Mouse (Mus musculus) c-Kit-positive CD71-positive TER-119-negative erythroid progenitor cells, embryonic 14.5 days (primary cell): ENCODE data around the gene Apc2.
"Not testable (repeated sequence)": the region's sequence is repeated elsewhere in the genome, so short reads cannot be mapped to it uniquely, and the experiment has no call there.

Experiments
- DNase-seq: peaks from one replicate; pipeline ENCODE4 v3.0.0-alpha.2; 2013; ENCODE audit warnings: low read depth

The Apc2 gene

DNA sequence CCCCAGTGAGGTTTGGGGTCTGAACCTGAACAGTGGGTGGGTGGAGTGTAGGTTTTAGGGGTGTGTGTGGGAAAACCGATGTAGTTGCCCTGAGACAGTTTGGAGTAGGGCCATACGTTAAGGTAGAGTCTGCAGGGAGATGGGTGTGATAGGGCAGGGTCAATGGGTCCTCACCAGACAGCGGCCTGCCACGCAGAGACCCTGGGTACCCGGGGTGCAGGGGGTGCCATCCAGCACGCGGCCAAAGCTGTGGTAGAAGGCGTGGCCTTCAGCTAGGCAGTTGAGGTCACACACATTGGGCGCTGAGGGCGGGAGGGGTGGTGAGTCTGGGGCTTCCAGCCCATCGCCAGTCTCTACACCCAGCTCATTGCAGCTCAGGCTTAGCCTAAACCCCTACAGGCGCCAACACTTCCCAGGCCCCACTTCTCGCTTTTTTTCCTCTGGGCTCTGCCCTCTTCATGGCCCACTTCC lies 47.7 kb downstream of the Apc2 start:
- DNase-seq: no peak

DNA sequence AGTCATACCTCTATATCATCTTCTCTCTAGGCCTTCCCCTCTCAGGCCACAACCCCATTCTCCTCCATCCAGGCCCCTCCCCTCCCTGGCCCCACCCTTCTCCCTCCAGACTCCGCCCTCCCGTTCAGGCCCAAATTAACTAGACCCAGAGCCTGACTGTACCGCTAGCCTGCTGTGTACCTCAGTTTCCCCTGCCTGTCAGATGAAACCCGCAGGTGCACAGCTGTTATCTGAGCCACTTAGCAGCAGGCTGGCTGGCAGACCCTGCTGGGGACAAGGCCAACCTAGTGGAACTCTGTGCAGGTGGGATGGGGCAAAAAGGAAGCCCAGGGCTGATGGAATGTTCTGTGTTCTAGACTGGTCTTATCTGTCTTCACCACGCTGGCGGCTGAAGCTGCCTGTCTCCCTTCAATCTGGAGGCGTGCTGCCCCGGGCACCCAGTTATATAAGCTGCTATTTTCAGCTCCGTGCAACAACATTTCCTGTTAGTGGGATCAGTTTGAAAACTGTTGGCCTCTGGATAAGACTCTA lies 48.4 kb downstream of the Apc2 start:
- DNase-seq: peak; percentile 85

DNA sequence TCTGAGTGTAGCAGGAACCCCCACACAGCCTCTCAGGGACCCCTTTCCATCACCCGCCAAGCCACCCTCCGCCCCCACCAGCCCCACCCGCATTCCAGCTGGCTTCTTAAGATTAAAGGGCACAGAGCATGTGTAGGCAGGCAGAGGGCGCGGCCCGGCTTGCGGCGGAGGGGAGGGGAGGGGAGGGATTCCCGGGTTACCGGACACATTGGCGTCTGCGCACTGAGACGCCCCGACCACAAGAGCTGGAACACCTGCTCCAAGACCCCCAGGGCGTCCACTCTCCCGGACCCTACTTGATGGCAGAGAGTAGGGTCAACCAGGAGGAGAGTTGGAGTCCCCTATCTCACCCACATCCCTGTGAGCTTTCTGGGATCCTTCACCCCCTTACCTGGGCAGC lies 49.3 kb downstream of the Apc2 start:
- DNase-seq: no peak

DNA sequence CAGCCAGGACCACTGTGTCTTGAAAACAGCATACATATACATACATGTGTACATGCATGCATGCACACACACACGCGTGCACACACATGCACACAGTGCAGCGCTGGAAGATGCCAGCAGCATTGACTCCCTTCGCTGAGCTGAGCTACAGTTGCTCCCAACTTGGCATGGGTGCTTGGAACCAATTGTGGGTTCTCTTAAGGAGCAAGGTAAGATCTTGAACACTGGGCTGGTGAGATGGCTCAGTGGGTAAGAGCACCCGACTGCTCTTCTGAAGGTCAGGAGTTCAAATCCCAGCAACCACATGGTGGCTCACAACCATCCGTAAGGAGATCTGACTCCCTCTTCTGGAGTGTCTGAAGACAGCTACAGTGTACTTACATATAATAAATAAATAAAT lies 50.2 kb downstream of the Apc2 start:
- not testable (repeated sequence) for DNase-seq

DNA sequence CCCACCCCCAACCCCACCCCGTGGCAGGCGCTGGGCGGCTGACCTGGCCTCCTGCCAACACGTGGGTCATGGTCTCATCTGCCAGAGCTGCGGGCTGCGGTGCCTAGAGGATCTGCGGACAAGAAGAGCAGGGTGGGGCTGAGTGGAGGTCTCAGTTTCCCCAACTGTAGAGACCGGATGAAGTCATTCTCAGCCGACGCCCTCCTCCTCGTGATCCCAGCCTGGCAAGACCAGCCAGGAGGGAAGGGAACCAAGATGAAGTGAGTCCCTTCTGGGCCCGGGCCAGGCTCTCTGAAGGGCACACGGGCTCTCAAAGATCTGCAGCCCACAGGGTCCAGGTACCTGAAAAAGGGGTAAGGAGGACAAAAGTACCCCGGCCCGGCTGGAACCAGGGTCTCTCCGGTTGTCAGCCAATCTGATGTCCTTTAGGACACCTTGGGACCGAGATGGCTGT lies 51.8 kb downstream of the Apc2 start:
- DNase-seq: no peak

DNA sequence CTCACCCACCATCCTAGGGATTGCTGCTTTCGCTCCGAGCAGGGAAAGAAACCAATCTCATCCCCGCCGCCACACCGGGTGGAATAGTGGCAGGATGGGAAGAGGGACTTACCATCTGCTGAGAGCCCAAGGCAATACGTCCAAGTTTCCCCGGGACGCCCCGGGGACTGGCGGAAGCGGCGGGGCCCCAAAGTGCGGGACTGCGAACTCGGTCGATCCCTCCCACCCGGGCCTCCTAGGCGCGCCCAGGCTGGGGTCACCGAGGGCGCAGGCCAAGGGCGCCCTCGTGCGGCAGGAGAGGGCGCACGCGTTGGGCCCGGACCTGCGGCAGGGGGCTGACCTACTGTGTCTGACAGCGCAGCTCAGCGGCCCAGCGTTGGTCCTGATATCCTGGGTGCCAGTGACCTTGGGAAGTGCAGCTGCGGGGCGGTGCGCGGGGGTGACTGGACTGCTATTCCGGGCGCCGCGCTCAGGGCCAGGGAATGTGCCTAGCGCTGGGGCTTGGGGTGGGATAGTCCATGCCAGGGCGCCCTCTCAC lies 52.5 kb downstream of the Apc2 start, which contains the start of gene Adamtsl5:
Gene Adamtsl5, minus strand, starts transcription at position 169 of the 538 bp plus-strand sequence.
- DNase-seq: peak; percentile 77

DNA sequence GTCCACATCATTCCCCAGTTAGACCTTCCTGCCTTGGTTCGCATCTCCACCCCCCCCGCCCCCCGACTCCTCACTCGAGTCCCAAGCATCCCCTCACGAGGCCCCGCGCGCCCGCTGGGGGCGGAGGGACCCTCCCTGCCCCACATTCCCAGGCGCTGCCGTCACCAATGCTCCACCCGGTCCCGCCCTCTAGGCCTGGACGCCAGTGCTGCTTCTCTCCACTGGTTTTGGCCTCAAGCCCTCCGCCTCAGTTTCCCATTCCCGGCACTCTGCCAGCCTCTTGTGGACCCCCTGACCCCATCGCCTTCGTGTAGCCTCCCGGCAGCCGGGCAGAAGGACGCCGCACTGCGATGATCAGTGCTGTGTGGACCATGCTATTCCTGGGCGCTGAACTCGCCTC lies 53.2 kb downstream of the Apc2 start:
- no peak for DNase-seq

DNA sequence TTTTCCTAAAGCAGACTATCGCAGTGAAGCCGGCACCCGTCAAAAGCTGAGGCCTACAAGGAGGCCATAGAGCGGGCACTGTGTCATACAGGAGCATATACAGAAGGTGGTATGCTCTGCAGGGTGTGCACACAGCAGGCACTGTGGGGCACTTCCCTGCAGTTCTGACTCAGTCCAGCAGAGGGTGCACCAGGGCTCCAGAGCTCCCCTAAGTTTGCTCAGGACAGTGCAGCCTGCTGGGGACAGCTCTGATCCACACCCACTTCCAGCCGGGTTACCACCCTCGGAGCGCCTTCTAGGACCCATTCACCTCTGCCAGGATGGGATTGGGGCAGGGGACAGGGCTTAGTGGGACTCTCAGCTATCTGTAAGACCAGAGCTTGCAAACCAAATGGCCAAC lies 54.5 kb downstream of the Apc2 start:
- peak; percentile 84 for DNase-seq

DNA sequence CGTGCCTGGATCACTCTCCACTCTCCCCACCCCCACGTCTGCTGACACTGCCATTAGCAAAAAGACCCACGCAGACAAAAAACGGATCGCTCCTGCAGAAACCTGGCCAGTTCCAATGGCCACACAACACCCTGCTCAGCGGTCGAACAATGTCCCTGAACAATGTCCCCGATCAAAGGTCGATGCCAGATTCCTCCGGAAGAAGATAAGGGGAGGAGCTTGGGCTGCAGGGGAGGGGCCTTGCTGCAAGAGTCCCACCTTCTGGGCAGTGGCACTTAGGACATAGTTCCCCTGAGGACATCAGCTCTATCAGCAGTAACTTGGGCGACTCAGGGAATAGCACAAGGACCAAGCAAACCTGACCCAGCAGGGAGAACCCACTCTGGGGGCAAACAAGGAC lies 56.1 kb downstream of the Apc2 start:
- DNase-seq: no peak

DNA sequence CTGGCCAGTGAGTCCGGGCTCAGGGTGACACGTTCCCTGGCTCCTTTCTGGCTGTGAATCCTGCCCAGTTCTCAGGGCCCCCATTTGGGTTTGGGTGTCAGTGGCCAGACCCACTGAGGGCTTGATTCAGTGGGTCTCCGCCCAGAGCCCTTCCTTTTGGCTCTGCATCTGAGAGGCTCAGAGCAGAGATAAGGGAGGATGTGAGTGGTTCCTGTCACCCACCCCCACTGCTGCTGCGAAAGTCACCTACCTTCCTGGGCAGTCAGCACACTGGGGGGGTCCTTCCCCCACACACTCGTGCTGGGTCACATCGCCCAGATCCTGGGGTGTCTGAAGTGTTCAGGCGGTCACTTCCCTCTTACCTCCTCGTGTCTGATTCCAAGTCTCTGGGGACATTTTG lies 57.0 kb downstream of the Apc2 start:
- no peak for DNase-seq

DNA sequence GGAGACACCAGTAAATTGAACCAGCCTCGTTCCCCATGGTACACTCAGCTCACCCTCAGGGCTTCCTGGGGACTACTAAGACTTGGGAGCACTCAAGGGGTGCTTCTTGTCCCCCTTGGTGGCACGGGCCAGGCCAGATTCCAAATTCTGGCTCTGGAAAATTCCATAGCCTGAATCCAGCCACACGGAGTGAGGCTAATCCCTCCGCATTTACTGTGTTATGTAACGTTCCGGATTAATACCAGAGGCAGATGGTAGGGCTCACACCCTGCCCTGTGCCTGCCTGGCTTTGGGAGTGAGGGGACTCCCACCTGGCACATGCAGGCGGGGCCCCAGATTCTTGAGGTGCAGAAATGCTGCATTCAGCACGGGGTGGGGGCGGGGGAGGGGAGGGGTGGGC lies 59.7 kb downstream of the Apc2 start:
- DNase-seq: no peak

DNA sequence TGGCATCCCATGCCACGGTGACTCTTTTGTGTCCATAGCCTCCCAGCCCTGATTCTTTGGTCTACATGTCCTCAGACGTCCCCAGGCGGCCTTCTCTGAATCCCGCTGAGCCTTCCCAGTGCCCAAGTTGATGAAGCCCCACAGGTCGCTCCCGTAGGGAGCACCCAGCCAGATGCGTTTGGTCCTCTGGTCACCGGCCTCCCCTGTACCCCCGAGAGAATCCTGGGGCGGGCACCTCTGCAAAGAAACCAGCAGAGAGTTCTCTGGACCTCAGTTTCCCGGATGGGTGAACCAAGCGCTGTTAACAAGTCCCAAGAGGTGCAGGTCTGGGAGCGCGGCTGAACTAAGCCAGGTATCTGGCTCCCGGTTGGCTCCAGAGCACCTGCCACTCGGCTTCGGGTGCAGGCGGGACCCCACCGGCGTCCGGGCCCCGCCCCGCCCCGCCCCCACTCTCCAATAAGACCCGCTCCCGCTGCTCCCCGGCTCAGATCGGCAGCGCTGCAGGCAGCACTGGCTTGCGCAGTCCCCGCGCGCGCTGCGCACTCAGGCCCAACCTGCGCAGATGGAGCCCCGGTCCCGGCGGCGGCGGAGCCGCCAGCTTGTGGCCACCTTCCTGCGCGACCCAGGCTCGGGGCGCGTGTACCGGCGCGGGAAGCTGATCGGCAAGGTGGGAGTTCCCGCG lies 60.4 kb downstream of the Apc2 start, which contains the start of gene Plk5:
Gene Plk5, plus strand, starts transcription at position 459 of the 682 bp plus-strand sequence.
- DNase-seq: no peak

DNA sequence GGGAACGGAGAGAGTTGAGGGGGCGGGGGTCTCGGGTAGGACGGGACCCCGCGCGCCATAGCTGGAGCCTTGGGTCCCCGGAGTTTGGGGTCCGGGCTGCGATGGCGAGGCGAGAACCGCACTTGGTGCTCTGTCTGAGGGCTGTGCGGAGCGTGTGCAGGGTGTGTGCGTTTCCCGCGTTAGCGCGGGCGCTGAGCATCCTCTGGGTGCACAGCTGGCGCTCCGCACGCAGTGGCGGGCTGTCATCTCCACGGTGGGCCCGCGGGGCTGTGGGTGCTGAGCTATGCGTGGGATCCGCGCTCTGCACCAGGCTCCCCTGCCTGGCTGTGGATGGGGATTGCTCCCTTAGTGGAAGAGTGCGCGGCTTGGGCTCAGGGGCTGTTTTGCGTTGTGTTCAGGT lies 61.0 kb downstream of the Apc2 start:
- DNase-seq: no peak

DNA sequence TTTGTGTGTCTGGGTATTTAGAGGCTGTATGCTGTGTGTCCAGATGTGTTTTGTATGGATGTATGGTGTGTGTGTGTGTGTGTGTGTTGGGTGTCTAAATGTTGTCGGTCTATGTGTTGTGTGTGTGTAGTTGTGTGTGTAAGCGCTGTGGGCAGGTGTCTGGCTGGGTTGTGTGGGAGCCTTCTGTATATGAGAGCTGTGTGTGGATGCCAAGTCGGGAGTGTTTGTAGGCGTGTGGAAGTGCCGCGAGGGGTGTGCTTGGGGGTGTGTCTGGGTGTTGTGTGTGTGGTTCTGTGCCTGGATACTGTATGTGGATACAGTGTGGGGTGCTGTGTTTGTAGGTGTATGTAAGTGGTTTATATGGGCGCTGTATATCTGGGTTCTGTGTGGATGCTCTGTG lies 61.6 kb downstream of the Apc2 start:
- DNase-seq: no peak

DNA sequence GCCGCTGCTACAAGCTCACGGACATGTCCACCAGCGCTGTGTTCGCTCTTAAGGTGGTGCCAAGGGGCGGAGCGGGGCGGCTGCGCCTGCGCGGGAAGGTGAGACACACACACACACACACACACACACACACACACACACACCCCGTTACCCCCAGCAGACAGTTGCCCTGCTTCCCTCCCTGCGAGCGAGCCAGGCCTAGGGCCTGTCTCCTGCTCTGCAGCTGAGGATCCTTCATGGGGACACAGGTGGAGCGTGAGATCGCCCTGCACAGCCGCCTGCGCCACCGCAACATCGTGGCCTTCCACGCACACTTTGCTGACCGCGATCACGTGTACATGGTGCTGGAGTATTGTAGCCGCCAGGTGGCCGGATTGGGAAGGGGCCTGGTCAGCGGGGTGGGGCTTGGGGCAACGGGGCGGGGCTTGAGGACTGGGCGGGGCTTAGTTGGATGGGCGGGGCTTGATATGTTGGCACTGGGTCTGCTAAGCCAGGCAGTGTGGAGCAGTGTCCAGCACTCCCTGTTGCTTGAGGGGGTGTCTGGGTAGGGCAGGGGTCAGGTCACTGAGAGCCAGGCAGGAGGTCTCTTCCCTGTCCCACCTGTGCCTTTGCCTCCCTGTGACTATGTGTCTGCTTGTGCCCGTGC lies 62.3 kb downstream of the Apc2 start:
- no peak for DNase-seq

DNA sequence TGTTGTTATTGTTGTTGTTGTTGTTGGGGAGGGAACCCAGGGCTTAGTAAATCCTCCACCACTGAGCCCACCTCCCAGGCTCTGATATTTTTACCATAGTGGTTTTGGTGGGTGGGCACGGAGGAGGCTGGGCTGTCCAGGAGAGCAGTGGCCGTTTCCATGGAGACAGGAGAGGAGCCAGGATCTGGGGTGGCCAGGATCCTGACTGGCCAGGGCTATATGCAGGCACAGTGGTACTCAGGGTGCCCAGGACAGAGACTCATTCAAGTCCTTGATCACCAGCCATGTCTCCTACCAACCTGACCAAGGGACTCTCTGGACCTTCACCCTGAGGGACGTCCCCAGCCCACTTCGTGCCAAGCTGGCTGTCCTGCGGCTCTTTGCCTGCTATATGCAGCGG lies 68.0 kb downstream of the Apc2 start:
- DNase-seq: no peak

DNA sequence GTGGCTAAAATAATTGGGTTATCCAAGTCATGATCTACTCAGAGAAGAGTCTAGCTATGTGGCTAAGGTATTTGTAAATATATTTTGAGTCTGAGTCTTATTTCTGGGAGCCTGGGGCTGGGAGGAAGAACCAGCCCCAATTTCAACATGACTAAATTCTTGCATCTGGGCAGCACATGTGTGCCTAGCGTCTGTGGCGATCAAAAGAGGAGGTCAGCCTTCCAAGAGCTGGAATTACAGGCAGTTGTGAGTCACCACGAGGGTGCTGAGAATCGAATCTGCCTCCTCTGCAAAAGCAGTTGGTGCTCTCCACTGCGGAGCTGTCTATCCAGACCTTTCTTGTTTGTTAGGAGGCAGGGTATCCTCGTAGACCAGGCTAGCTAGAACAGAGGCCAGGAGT lies 70.0 kb downstream of the Apc2 start:
- DNase-seq: no peak
